Mouse (Mus musculus) midbrain, embryonic 12.5 days (tissue): Measurements from ENCODE around the gene Wwc2. TPM values are rescaled to one million over a fixed set of nuclear protein-coding genes. Genes with fewer than 3 reads are reported as not detected.

ENCODE experiments used
- ATAC-seq: fragments of 200-750 bp; cut with Nextera tagmentation; 2 replicates; pipeline ENCODE4 v1.8.0; 2017; ENCODE audit warnings: low read depth, moderate TSS enrichment, moderate library complexity; ENCODE audit not compliant: low FRiP score
- H3K27ac ChIP-seq: fragments of 300-500 bp; sonication (generic); replicated peaks from 2 replicates; pipeline ENCODE4 v1.5.1; 2016; ENCODE audit warnings: mild to moderate bottlenecking
- H3K27me3 ChIP-seq: fragments of 300-500 bp; sonication (generic); 2 replicates; pipeline ENCODE4 v1.6.1; 2016; ENCODE audit warnings: mild to moderate bottlenecking
- H3K36me3 ChIP-seq: fragments of 300-500 bp; sonication (generic); 2 replicates; pipeline ENCODE4 v1.6.1; 2016
- H3K4me1 ChIP-seq: fragments of 300-500 bp; sonication (generic); 2 replicates; pipeline ENCODE4 v1.6.1; 2016
- H3K4me2 ChIP-seq: fragments of 300-500 bp; sonication (generic); replicated peaks from 2 replicates; pipeline ENCODE4 v1.6.1; 2016; ENCODE audit warnings: mild to moderate bottlenecking, moderate library complexity
- H3K4me3 ChIP-seq: fragments of 300-500 bp; sonication (generic); 2 replicates; pipeline ENCODE4 v1.5.1; 2016; ENCODE audit warnings: mild to moderate bottlenecking
- H3K9ac ChIP-seq: fragments of 300-500 bp; sonication (generic); replicated peaks from 2 replicates; pipeline ENCODE4 v1.6.1; 2016; ENCODE audit warnings: mild to moderate bottlenecking, moderate library complexity
- H3K9me3 ChIP-seq: fragments of 300-500 bp; sonication (generic); 2 replicates; pipeline ENCODE4 v1.6.1; 2016; ENCODE audit warnings: mild to moderate bottlenecking
- WGBS: fragments of 180-500 bp; shearing (Covaris S2); methylation state at CpG from one replicate; pipeline ENCODE4 v1.1.7; 2016; 5-methylcytosine and 5-hydroxymethylcytosine counted together
- polyA plus RNA-seq: library from polyadenylated mRNA; unstranded; fragments of >200 nt; fragmentation: Nextera tagmentation; extraction: Ambion mirVana; gene quantifications from 2 replicates; pipeline ENCODE4 v1.2.1, GENCODE M21; 2016

Gene Wwc2
- polyA plus RNA-seq, 1 experiment from 2014 or later, result 9.9 TPM

- ATAC-seq, result no peak
- H3K4me2 ChIP-seq, result no peak overlapping the region
- no peaks in the 10 kb centered on the region for H3K4me1 ChIP-seq
- no peak overlapping the region for H3K4me3 ChIP-seq
- no peak overlapping the region for H3K9ac ChIP-seq
- no peaks in the 10 kb centered on the region for H3K36me3 ChIP-seq
- no peaks in the 10 kb centered on the region for H3K27me3 ChIP-seq
- peaks cover 8% of the 10 kb centered on the region; the same call in 1 of the 2 replicates for H3K9me3 ChIP-seq
- H3K27ac ChIP-seq, result no peak overlapping the region
- 92% methylated on average over 6 of the region's 6 CpGs for WGBS
Measured at GRCm38 (mm10) chr8:47799438-47799837, 191.3 kb downstream of the Wwc2 start.

GRCm38 (mm10) chr8:47791986-47792385 lies 198.7 kb downstream of the Wwc2 start:
- no peak for ATAC-seq
- Histone ChIP-seq H3K4me2 (no peak overlapping the region), H3K4me3 (no peak overlapping the region), H3K9ac (no peak overlapping the region), H3K36me3 (no peaks in the 10 kb centered on the region), H3K4me1 (peaks cover 8% of the 10 kb centered on the region; the same call in 1 of the 2 replicates), H3K9me3 (peaks cover 12% of the 10 kb centered on the region; the same call in 1 of the 2 replicates), H3K27me3 (no peaks in the 10 kb centered on the region), H3K27ac (no peak overlapping the region)
- 71% methylated on average over 9 of the region's 9 CpGs for WGBS

GRCm38 (mm10) chr8:47787705-47788104 lies 203.0 kb downstream of the Wwc2 start:
- WGBS, result 51% methylated on average over 10 of the region's 10 CpGs
- H3K27ac ChIP-seq, result no peak overlapping the region
- H3K4me3 ChIP-seq, result no peak overlapping the region
- peak overlapping the region; percentile 15; the same call in 1 of the 2 replicates for H3K4me2 ChIP-seq
- no peaks in the 10 kb centered on the region for H3K27me3 ChIP-seq
- no peak for ATAC-seq
- 0 out of 2 replicates have a peak, but pooled peaks cover 2% of the 10 kb centered on the region for H3K9me3 ChIP-seq
- H3K4me1 ChIP-seq, result peaks cover 8% of the 10 kb centered on the region; the same call in 1 of the 2 replicates
- H3K9ac ChIP-seq, result no peak overlapping the region
- H3K36me3 ChIP-seq, result no peaks in the 10 kb centered on the region

GRCm38 (mm10) chr8:47786323-47786722 lies 204.4 kb downstream of the Wwc2 start:
- Histone ChIP-seq H3K4me3 (no peak overlapping the region), H3K4me1 (peaks cover 8% of the 10 kb centered on the region; the same call in 1 of the 2 replicates), H3K36me3 (no peaks in the 10 kb centered on the region), H3K9ac (no peak overlapping the region), H3K9me3 (0 out of 2 replicates have a peak, but pooled peaks cover 2% of the 10 kb centered on the region), H3K27ac (no peak overlapping the region), H3K27me3 (no peaks in the 10 kb centered on the region), H3K4me2 (no peak overlapping the region)
- no peak for ATAC-seq
- 95% methylated on average over 15 of the region's 15 CpGs for WGBS

GRCm38 (mm10) chr8:47784436-47784835 lies 206.3 kb downstream of the Wwc2 start:
- 91% methylated on average over 7 of the region's 7 CpGs for WGBS
- ATAC-seq, result no peak
- H3K36me3 ChIP-seq, result no peaks in the 10 kb centered on the region

GRCm38 (mm10) chr8:47783944-47784343 lies 206.8 kb downstream of the Wwc2 start:
- H3K4me3 ChIP-seq, result no peak overlapping the region
- H3K27me3 ChIP-seq, result no peaks in the 10 kb centered on the region
- no peaks in the 10 kb centered on the region for H3K36me3 ChIP-seq
- no peak overlapping the region for H3K27ac ChIP-seq
- 94% methylated on average over 6 of the region's 6 CpGs for WGBS
- no peak overlapping the region for H3K4me2 ChIP-seq
- no peak for ATAC-seq
- no peak overlapping the region for H3K9ac ChIP-seq
- H3K4me1 ChIP-seq, result peaks cover 8% of the 10 kb centered on the region; the same call in 1 of the 2 replicates
- H3K9me3 ChIP-seq, result 0 out of 2 replicates have a peak, but pooled peaks cover 2% of the 10 kb centered on the region

More at GRCm38 (mm10) chr8:47784436-47784835, 206.3 kb downstream of the Wwc2 start:
- H3K27ac ChIP-seq, result no peak overlapping the region
- no peak overlapping the region for H3K4me3 ChIP-seq
- H3K27me3 ChIP-seq, result no peaks in the 10 kb centered on the region
- no peak overlapping the region for H3K4me2 ChIP-seq
- H3K4me1 ChIP-seq, result peaks cover 8% of the 10 kb centered on the region; the same call in 1 of the 2 replicates
- H3K9ac ChIP-seq, result no peak overlapping the region
- 0 out of 2 replicates have a peak, but pooled peaks cover 2% of the 10 kb centered on the region for H3K9me3 ChIP-seq

GRCm38 (mm10) chr8:47783544-47783943 lies 207.2 kb downstream of the Wwc2 start:
- 92% methylated on average over 2 of the region's 2 CpGs for WGBS
- no peaks in the 10 kb centered on the region for H3K36me3 ChIP-seq
- H3K4me3 ChIP-seq, result no peak overlapping the region
- H3K9ac ChIP-seq, result no peak overlapping the region
- H3K27ac ChIP-seq, result no peak overlapping the region
- no peaks in the 10 kb centered on the region for H3K27me3 ChIP-seq
- 0 out of 2 replicates have a peak, but pooled peaks cover 2% of the 10 kb centered on the region for H3K9me3 ChIP-seq
- ATAC-seq, result no peak
- H3K4me2 ChIP-seq, result no peak overlapping the region
- peaks cover 8% of the 10 kb centered on the region; the same call in 1 of the 2 replicates for H3K4me1 ChIP-seq

- 90% methylated on average over 4 of the region's 4 CpGs for WGBS
- Histone ChIP-seq H3K27me3 (no peaks in the 10 kb centered on the region), H3K27ac (no peak overlapping the region), H3K9me3 (0 out of 2 replicates have a peak, but pooled peaks cover 2% of the 10 kb centered on the region), H3K36me3 (no peaks in the 10 kb centered on the region), H3K9ac (no peak overlapping the region), H3K4me1 (no peaks in the 10 kb centered on the region), H3K4me2 (no peak overlapping the region), H3K4me3 (no peak overlapping the region)
- no peak for ATAC-seq
Measured at GRCm38 (mm10) chr8:47781881-47782280, 208.8 kb downstream of the Wwc2 start.

- ATAC-seq, result no peak
- H3K9me3 ChIP-seq, result no peaks in the 10 kb centered on the region
- no peak overlapping the region for H3K27ac ChIP-seq
- H3K9ac ChIP-seq, result no peak overlapping the region
- no peak overlapping the region for H3K4me2 ChIP-seq
- no peaks in the 10 kb centered on the region for H3K4me1 ChIP-seq
- H3K4me3 ChIP-seq, result no peak overlapping the region
- H3K27me3 ChIP-seq, result no peaks in the 10 kb centered on the region
- H3K36me3 ChIP-seq, result no peaks in the 10 kb centered on the region
- WGBS, result 86% methylated on average over 6 of the region's 6 CpGs
Measured at GRCm38 (mm10) chr8:47779589-47779988, 211.1 kb downstream of the Wwc2 start.

- Histone ChIP-seq H3K27me3 (no peaks in the 10 kb centered on the region), H3K36me3 (no peaks in the 10 kb centered on the region), H3K9ac (no peak overlapping the region), H3K4me1 (no peaks in the 10 kb centered on the region), H3K27ac (no peak overlapping the region), H3K4me3 (no peak overlapping the region), H3K9me3 (no peaks in the 10 kb centered on the region), H3K4me2 (no peak overlapping the region)
- ATAC-seq, result no peak
- 94% methylated on average over 7 of the region's 7 CpGs for WGBS
Measured at GRCm38 (mm10) chr8:47777415-47777814, 213.3 kb downstream of the Wwc2 start.

Other genes with a start within 250 kb of the Wwc2 start
- not detected in 2 replicates for gene Cldn24, start 168.8 kb downstream of the Wwc2 start, polyA plus RNA-seq
- gene Cldn22, start 166.4 kb downstream of the Wwc2 start, polyA plus RNA-seq, result not detected in 2 replicates
- 14.3 and 15.5 TPM in 2 replicates for gene Dctd, start 108.2 kb upstream of the Wwc2 start, polyA plus RNA-seq